Comparison of ENCODE assay signal across 8 mouse cellular contexts in genomic region chr8:94532525-94532872, GRCm38 (mm10). TPM values are rescaled to one million over a fixed set of nuclear protein-coding genes. Genes with fewer than 3 reads are reported as not detected.
DNase-seq lines count a peak whose midpoint lies in the region; ATAC-seq and TF ChIP-seq lines count a peak whose summit lies in the region.

No protein-coding gene starts in this region.

- H3K4me1 ChIP-seq in lung, adult 2 months (ENCODE audit: control insufficient read depth, insufficient read depth, low read length) = no peaks in the 10 kb centered on the region
- peaks cover 23% of the 10 kb centered on the region for H3K4me1 ChIP-seq in embryonic facial prominence, embryonic 15.5 days
- H3K4me1 ChIP-seq in intestine, postnatal 0 days (replicated peaks; ENCODE audit: control insufficient read depth, insufficient read depth, low read length) = no peaks in the 10 kb centered on the region
- H3K4me1 ChIP-seq in neural tube, embryonic 14.5 days (ENCODE audit: control insufficient read depth, insufficient read depth, low read length) = peaks cover 3% of the 10 kb centered on the region

- no peaks in the 10 kb centered on the region for H3K9me3 ChIP-seq in embryonic facial prominence, embryonic 15.5 days (replicated peaks)
- H3K9me3 ChIP-seq in intestine, postnatal 0 days (ENCODE audit: control insufficient read depth) = no peaks in the 10 kb centered on the region
- no peaks in the 10 kb centered on the region for H3K9me3 ChIP-seq in neural tube, embryonic 14.5 days (ENCODE audit: control insufficient read depth, low read length)

- peak overlapping the region; percentile 43 for H3K4me3 ChIP-seq in lung, adult 2 months (replicated peaks; ENCODE audit: extremely low read depth, low read depth, low read length)
- peak overlapping the region; percentile 72 for H3K4me3 ChIP-seq in embryonic facial prominence, embryonic 15.5 days (replicated peaks)
- peak overlapping the region; percentile 65 for H3K4me3 ChIP-seq in intestine, postnatal 0 days (ENCODE audit: low read depth, low read length)
- peak overlapping the region; percentile 51 for H3K4me3 ChIP-seq in neural tube, embryonic 14.5 days (ENCODE audit: low read depth, low read length)

- ATAC-seq in embryonic facial prominence, embryonic 15.5 days (ENCODE audit: insufficient number of reproducible peaks, low FRiP score, low TSS enrichment, low read depth) = peak; percentile 11; the same call in 1 of the 2 replicates
- no peak; the same call in 1 of the 2 replicates for ATAC-seq in intestine, postnatal 0 days
- ATAC-seq in neural tube, embryonic 14.5 days (ENCODE audit: low read depth) = no peak; the same call in 1 of the 2 replicates

- TF ChIP-seq CTCF in lung, adult 2 months (IDR thresholded peaks at IDR 0.05; ENCODE audit: insufficient read depth, low read length) = no peak
- TF ChIP-seq CTCF in intestine, postnatal 0 days (IDR thresholded peaks at IDR 0.05; ENCODE audit: low read depth) = no peak

- 1% methylated on average over 34 of the region's 34 CpGs for WGBS in lung, adult 2 months
- 0% methylated on average over 34 of the region's 34 CpGs for WGBS in embryonic facial prominence, embryonic 15.5 days
- under 1% methylated on average over 34 of the region's 34 CpGs for WGBS in intestine, postnatal 0 days
- WGBS in neural tube, embryonic 14.5 days = 1% methylated on average over 34 of the region's 34 CpGs

- no peaks in the 10 kb centered on the region for H3K36me3 ChIP-seq in embryonic facial prominence, embryonic 15.5 days
- no peaks in the 10 kb centered on the region for H3K36me3 ChIP-seq in intestine, postnatal 0 days (ENCODE audit: control insufficient read depth, insufficient read depth)
- H3K36me3 ChIP-seq in neural tube, embryonic 14.5 days (ENCODE audit: control insufficient read depth, insufficient read depth, low read length) = no peaks in the 10 kb centered on the region

- no peak for DNase-seq in lung, adult 2 months
- DNase-seq in lung, postnatal 36 days = no peak
- DNase-seq in spleen, postnatal 36 days (ENCODE audit: low spot score in 2 of 2) = no peak
- no peak for DNase-seq in thymus, postnatal 4 days
- DNase-seq in kidney, postnatal 4 days = no peak

- peak overlapping the region; percentile 99 for H3K4me2 ChIP-seq in embryonic facial prominence, embryonic 15.5 days (replicated peaks)
- H3K4me2 ChIP-seq in intestine, postnatal 0 days (replicated peaks; ENCODE audit: low read depth) = peak overlapping the region; percentile 98
- peak overlapping the region; percentile 86 for H3K4me2 ChIP-seq in neural tube, embryonic 14.5 days (ENCODE audit: low read depth, low read length)

- H3K9ac ChIP-seq in embryonic facial prominence, embryonic 15.5 days = peak overlapping the region; percentile 53
- H3K9ac ChIP-seq in intestine, postnatal 0 days (ENCODE audit: low read depth, low read length) = peak overlapping the region; percentile 58
- H3K9ac ChIP-seq in neural tube, embryonic 14.5 days (replicated peaks; ENCODE audit: low read depth, low read length) = peak overlapping the region; percentile 65

- peaks cover 18% of the 10 kb centered on the region for H3K27me3 ChIP-seq in embryonic facial prominence, embryonic 15.5 days
- peaks cover 10% of the 10 kb centered on the region; the same call in 1 of the 2 replicates for H3K27me3 ChIP-seq in intestine, postnatal 0 days (replicated peaks; ENCODE audit: control insufficient read depth, insufficient read depth, low read length)
- peaks cover 5% of the 10 kb centered on the region for H3K27me3 ChIP-seq in neural tube, embryonic 14.5 days (ENCODE audit: control insufficient read depth, insufficient read depth, low read length)

- 0 out of 2 replicates have a peak, but pooled peaks have one; percentile 4 for TF ChIP-seq POLR2A in lung, adult 2 months (IDR thresholded peaks at IDR 0.05; ENCODE audit: borderline replicate concordance, extremely low read depth, low read depth, low read length)

- no peak overlapping the region for H3K27ac ChIP-seq in embryonic facial prominence, embryonic 15.5 days (replicated peaks)
- H3K27ac ChIP-seq in intestine, postnatal 0 days (ENCODE audit: low read depth, low read length) = no peak overlapping the region
- peak overlapping the region; percentile 48 for H3K27ac ChIP-seq in neural tube, embryonic 14.5 days (ENCODE audit: low read depth, low read length)

RNA-seq across cellular contexts. Expression of gene Cpne2, which starts 0.3 kb away (rescaled TPM):
- 21.2 and 33.6 TPM in 2 replicates for polyA plus RNA-seq in lung, adult 2 months (2012; rRNA removed)
- 15.6 and 16.1 TPM in 2 replicates for polyA plus RNA-seq in embryonic facial prominence, embryonic 15.5 days (2015; fragmentation: Nextera tagmentation; extraction: Ambion mirVana)
- polyA plus RNA-seq in intestine, postnatal 0 days (2015; fragmentation: Nextera tagmentation; extraction: Ambion mirVana) = 4.4 and 4.6 TPM in 2 replicates
- 27.2 and 33.7 TPM in 2 replicates for polyA plus RNA-seq in neural tube, embryonic 14.5 days (2014; fragmentation: Nextera tagmentation; extraction: Ambion mirVana)
